Mouse (Mus musculus): Measurements from ENCODE around the gene Gm27027.

Gene Gm27027

DNA sequence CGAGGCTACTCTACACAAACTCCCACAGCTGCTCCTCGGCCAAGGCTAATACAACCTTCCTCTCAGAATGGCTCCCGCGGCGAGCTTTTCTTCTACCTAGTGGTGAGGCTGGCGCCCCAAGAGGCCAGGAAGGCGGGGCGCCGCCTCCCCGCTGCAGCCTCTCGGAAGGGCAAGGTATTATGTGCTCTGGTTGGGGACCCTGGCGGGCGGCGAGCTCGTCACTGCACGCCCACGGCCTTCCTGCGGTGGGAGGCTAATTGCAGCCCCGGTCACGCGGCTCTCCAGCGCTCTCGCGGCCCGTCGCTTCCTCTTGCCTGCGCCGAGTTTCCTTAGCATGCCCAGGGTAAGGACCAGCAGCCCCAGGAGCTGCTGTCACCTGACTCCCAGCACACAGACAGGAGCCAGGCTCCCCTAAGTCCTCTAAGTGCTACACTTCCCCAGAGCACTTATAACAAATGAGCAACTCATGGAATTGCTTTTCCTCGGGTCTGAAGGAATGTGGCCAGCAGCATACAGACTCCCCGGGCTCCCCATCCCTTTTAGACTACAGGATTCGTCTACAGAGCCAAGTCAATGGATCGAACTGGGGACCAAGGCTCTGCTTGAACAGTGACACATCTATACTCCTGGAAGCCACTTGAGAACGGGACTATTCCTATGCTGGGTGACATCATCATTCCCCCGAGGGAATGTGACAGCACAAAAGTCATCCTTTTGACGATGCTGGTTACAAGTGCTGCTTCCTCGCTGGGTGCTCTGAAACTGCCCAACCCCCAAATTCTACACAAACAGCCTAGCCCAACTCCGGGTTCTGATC is 19.5 kb downstream of the Gm27027 start:
- peak; percentile 62 for DNase-seq (ENCODE audit: low spot score)

DNA sequence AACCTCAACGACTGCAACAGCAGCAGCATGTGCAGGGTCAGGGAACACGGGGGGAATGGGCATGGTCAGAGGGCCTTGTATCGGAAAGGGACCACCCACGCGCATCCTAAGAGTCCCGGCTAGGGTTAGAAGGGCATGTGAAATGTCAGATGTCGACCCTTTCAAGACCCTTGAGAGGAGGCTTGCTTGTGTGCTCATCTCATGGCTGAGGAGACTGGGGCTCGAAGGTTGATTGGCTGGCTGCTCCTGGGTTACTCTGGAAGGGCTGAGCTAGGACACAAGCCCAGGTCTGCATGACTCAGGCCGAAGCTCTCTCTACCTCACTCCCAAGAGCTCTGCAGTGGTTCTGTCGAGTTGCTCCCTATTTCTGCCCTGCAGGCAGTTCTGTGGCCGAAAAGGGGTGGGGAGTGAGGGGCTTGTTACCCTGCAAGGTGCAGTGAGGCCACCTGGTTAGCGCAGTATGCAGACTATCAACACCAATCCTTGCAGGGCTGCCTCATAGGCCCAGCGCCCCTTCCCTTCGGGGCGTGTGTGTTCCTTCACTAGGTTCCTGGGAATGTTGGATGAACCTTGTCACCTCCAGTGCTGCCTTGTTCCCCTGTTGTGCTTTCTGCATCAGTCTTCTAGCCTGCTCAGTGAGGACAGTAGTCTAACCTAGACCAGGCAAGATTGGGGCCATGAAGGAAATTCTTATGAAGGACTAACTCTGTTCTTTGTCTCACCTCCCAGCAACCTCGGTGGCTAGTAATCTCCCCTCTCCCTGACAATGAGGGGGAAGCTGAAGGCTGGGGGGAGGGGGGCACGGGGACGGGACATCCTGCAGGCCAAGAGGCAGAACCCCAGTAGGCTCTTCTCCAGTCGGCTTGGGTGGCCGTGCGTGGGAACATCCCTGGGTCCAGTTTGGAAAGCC is 20.4 kb downstream of the Gm27027 start:
- no peak for DNase-seq (ENCODE audit: low spot score)

DNA sequence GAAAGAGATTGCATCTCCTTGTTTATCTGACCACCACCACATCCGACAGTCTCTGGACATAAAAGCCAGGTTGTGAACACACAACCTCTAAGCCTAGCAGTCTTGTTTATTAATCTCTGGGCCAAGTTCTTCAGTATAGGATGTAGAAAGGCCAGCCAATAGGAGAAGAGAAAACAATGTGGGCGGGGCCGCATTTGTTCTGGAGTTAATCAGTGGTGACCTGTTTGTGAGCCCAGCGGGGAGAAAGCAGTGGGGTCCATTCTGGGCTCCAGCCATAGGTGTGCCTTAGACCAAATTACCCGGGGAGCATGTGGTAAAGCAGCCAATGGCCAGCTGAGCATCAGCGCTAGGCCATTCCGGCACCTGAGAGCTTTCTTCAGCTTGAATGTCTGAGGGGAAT is 21.1 kb downstream of the Gm27027 start:
- DNase-seq (ENCODE audit: low spot score), result no peak

DNA sequence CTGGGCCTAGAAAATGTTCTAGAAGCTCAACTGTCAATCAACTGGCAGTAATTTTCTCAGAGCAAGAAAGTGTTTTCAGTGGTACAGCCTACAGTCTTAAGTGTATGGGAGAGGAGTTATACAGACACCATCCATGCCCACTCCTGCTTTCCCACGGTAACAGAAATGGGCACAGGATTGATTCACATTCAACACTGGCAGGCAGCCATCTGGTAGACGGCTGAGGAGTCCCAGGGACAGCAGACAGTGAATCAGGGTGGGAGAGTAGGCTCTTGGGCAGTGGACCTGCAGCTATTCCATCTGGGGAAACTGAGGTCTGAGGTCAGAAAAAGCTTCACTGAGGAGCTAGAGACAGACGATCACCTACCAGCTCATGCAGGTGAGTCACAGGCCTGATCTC is 24.5 kb downstream of the Gm27027 start:
- DNase-seq (ENCODE audit: low spot score), result no peak

DNA sequence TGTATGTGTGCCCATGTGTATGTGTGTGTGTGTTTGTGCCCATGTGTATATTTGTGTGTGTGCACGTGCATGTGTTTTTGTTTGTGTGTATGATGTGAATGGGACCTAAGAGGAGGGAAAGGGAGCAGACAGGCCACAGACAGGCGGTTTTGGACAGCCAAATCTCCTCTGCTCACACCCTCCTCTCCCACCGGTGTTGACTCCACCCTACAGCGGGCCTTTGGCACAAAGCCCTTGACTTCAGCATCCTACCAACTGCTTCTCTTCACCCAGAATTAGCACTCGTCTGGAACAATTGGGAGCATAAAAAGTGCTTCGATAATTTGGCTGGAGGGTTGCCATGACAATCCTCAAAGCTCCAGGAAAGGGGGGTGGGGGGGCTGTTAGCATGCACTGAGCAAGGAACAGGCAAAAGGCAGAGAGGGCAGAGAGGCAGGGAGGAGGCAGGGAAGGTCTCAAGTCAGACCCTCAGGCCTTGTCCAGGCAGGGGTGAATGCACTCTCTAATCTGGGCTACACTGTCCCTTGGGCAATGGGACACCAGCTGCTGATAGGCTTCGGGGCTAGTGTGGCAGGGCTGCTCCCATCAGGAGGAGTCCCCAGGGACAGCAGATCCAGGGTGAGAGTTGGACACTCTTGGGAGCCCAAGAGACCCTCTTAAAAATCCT is 31.5 kb downstream of the Gm27027 start:
- no peak for DNase-seq (ENCODE audit: low spot score)

DNA sequence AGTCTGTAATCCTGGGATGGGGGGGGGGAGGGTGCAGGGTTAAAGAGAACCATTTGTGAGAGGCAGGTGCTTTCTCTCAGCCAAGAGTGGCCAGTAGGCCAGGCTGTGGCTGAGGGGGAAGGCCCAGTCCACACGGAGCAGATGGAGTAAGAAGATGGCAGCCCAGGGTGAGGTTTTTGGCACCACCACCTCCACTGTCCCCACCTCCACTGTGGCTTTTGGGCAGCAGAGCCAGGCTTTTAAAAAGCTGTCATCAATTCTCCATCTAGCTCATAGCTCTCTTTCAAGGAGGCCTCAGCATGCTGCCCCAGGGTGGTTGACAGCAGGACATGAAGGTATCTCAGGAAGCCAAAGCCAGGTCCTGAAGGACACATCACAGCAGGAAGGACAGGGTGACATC is 32.4 kb downstream of the Gm27027 start:
- no peak for DNase-seq (ENCODE audit: low spot score)

DNA sequence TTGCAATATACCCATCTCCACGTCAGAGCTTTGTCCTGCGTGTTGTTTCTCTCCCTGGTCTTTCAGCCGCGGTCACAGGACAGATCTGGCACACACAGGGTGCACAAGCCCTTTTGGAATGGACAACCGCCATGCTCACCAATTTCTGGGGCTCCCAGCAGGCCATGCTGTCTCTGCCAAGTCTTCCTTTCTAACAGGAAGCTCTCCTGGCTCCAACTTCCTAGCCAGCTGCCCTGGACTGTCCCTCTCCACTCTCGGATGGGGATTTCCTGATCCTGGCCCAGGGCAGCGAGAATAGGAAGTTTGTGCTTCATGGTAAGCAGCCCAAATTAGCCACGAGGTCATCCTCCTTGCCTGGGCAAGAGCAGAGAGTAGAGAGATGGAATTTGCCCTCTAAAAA is 34.4 kb downstream of the Gm27027 start:
- DNase-seq (ENCODE audit: low spot score), result no peak

DNA sequence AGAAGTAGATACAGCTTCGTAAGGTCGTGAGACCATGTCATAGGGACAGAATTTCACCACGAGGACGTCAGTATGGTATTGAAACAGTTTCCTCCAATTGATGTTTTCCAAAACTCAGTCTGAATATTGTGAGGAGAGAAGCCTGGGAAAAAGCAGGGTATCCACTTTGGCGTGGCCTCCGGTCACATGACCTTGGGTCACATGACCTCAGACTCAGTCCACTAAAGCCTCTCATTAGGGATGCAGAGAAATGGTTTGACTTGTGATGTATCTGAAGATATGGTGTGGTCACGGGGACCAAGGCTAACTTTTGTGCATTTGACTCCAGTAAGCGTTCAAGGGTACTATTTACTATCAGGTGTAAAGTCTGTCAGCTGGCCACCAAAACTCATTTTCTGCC is 36.8 kb downstream of the Gm27027 start:
- no peak for DNase-seq (ENCODE audit: low spot score)

DNA sequence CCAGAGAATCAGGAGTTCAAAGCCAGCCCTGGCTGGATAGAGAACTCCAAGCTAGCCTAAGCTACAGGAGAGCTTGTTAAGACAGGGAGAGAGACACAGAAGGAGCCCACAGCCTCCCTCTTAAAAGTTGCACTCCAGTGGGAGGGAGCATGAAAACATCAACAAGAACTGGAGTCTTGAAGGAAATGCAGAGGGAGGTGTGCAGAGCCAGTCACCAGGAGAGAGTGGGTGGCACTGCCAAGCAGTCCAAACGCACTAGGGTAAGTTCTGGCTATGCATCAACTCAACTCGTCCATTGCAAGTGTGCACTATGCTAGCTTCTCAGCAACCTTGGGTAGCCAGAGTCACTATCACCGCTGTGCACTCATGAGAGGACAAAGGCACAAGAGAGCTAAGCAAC is 37.9 kb downstream of the Gm27027 start:
- no peak for DNase-seq (ENCODE audit: low spot score)

DNA sequence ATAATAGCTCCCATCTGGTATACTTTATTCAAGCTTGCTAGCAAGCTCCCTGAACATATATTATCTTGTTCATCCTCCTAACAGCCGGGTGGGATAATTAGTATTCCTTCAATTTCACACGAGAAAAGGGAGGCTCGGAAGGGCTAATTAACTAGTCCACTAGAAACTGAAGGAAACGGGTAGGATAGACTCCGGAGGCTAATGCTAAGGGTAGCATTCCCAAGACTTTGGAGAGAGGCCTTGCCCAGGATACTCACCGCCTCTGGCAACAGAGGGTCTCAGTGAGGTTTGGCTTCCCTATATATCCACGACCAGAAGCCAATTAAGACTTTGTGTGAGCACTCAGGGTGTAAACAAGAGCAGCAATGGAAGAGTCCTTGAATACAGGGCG is 38.4 kb downstream of the Gm27027 start:
- no peak for DNase-seq (ENCODE audit: low spot score)

DNA sequence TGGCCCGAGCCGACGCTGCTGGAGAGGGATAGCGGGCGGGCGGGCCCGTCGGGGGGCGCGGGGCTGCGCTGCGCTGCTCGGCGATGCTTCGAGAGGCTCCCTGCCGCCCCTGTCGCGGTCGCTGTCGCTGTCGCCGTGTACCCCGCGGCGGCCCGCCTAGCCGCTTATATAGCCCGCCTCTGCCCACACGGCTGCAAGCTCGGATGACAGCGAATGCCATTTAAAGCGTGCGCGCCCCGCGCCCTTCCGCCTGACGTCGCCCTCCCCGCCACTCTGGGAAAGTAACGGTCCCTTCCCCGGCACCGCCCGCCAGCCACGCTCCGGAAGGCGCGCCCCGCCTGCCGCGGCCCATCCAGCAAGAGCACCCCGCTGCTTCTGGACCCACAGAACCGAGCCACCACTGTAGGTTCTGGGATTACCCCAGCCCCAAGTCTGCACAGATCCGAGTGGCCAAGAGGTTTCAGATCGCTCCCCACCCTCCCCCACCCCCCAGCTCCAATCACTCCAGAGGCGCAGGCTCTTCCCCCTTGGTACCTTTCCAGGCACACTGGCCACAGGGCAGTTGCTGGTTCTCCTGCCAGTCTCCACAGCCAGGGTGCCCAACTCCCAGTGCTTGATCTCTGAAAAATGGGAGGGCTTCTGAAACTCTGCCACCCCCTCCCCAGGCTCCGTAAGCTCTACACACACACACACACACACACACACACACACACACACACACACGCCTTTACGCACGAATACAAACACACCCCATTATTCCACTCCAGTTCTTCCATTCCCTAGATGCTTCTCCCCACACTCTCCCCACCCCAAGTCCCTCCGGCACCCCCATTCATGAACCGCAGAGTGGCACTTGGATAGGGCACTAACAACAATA is 39.0 kb downstream of the Gm27027 start, which contains the start of gene Gm13889:
Gene Gm13889 (minus strand): TSS at position 294 of the 877 bp plus-strand sequence.
- peak; percentile 74 for DNase-seq (ENCODE audit: low spot score)

DNA sequence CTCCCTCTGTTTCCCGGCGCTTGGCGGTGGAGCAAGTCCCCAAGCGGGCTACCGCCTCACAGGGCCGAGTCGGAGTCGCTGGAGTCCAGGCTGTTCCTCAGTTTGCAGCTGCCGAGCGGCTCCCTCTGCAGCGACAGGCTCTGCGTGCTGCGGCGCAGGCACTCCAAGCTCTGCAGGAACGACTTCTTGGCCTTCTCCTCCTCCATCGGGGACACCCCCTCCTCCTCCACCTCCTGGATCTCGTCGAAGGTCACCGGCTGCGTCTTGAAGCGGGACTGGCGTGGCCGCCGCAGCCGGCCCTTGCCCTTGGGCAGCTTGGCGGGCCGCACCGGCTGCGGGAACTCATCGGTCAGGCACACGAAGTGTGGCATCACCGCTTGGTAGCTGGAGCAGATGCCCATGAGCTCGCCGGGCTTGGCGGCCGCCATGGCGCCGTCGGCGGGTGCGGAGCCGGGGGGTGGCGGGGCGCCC is 39.8 kb downstream of the Gm27027 start:
- peak; percentile 68 for DNase-seq (ENCODE audit: low spot score)

DNA sequence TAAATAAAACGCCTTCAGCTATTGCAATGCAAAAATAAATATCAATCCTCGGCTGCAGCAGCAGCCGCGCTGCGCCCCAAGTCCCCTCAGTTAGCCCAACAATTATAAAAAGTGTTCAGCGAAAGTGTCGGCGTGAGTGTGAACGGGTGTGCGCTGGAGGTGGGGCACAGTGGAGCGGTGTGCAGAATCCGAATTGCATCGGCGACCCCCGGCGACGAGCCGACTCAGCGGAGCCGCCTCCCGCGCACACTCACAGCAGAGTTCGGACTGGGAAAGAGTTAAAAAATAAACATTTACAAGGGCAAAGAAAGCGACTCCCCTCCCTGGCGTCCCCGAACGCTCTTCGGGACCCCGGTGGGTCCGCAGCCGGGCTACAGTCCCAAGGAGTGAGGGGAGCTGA is 40.3 kb downstream of the Gm27027 start:
- DNase-seq (ENCODE audit: low spot score), result no peak

DNA sequence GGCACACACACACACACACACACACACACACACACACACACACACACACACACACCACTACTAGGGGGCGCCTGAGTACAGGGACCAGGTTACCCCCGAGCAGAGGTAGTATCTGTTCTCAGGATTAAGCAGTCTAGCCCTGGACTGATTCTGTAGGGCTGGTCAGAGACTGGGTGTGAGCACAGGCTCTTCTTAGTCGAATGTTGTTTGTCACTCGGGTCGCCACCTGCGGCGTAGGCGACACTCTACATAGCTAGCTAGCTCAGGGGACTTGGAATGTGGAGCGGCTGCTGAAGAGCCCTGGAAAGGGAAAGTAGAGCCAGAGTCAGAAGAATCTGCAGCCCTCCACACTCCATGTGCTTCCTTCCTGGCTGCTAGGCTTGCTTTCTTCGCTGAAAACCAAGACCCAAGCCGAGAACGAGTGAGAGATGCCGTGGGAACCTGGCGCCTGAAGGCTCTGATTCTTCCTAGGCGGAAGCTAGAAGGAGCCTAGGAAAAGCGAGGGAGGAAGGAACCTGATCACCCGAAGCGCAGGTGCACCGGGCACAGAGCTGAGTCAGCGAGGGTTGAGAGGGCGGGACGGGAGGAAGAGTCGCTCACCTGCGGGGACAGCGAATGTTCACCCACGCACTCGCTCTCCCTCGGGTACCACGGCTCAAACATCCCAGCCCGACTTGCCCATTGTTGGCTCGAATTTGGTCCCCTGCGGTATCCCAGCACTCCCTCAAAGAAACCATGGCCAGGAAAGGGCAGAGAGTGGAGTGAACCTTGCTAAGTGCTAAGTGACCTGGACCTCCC is 41.2 kb downstream of the Gm27027 start:
- no peak for DNase-seq (ENCODE audit: low spot score)

DNA sequence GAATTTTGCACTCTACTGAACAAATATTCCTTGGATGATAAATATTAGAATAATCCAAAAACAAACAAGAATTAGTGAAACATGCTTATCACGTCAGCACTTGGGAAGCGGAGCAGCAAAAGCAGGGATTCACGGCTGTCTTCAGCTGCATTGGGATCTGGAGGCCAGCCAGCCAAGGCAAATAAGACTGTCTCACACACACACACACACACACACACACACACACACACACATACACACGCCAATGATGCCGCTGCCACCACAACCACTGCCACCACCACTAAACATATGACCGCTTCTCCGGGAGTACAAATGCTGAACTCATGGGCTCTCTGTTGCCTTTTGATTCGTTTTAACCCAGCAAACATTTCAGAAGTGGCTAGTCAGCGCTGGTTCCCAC is 42.4 kb downstream of the Gm27027 start:
- no peak for DNase-seq (ENCODE audit: low spot score)

DNA sequence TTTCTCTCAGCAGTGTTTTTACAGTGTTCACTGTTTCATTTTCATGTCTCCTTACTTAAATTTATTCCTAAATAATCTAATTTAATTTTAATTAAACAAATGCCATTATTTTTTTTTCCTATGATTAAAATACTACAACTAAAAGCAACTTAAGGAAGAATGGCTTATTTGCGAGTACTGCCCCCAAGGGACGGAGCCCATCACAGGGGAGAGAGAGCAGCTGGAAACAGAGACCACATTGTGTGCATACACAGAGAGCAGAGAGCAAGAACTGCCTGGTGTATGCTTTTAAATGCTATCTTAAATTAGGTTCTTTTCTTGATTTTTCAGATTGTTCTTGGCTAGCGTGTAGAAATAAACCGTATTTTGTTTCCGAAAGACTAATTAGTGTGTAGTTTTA is 49.2 kb downstream of the Gm27027 start:
- DNase-seq (ENCODE audit: low spot score), result no peak

DNA sequence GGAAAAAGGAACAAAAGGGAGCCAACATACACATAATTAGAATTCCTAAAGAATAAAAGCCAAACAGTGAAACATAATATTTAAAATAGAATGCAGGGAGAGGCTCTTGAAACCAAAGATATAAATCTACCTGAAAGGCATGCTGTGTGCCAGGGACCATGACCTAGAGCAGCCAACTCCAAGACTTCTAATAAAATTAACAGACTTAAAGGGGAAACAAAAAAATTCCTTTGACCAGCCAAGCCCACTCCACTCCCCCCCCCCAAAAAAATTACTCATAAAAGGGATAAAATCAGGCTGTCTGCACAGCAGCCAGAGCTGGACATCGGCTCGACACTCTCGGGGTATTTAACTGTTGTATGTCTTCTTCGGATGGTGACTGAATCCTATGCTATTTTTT is 51.3 kb downstream of the Gm27027 start:
- DNase-seq (ENCODE audit: low spot score), result no peak

DNA sequence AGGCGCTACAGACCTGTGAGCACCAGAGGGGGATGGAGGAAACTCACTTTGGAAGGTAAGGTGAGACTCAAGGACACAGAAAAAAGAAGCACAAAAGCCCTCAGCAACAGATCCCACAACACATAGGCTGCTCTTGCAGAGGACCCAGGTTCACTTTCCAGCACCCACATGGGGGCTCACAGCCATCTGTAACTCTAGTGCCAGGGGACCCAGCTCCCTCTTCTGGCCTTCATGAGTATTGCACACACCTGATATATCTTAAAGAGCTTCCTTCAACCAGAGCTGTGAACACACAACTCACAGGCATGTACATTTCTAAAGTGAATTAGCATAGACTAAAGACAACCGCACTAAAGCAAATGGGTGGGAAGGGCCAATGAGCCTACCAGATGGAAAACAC is 52.1 kb downstream of the Gm27027 start:
- no peak for DNase-seq (ENCODE audit: low spot score)

DNA sequence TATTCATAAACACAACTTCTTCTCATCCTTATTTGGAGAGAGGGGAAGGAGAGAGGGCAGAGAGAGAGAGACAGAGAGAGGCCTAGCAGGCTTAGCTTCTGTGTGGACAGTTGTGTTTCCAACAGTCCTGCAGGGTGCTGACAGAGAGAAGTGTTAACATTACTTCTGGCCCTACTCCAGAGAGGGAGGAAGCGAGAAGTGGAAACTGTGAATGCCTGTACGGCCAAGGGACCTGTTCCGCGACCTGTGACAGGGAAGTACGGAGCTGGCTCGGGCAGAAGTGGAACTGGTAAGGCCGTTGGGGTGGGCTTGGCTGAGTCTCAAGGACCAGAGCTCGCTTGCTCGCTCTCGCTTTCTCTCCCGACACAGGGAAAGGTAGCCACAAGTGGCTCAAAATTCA is 54.5 kb downstream of the Gm27027 start:
- DNase-seq (ENCODE audit: low spot score), result no peak

DNA sequence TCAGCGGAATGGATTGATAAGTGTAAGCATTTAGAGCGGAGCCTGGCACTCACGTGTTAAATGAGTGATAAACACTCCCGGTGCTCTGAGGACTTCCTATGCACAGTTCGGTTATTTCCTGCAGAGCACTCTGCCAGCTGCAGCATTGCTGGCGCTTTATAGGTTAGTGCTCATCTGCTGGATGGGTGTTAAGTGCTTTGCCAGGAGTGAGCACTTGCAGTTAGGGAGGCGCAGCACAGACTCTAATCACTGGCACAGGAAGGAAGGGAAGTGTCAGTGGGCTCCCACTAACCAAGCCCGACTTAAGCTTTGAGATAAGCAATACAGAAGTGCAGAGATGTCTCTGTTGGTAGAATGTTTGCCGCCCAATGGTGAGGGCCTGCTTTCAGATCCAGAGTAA is 57.6 kb downstream of the Gm27027 start:
- DNase-seq (ENCODE audit: low spot score), result no peak

DNA sequence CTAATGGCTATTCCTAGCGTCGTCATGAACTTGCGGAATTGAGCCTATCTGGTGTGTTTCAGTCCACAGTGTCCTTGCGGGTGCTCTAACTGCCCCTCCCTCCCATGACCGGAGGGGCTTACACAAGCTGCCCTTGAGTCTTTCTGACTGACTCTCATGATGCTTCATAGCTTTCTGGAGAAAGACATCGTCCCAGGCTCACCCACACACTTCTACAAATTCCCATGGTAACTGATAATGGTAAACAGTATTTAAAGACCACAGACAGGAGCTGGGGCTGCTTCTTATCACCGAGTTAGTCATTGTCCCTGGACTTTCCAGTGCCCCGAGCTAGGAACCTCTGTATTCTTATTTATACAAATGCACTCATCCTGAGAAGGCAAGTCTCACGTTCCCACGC is 67.3 kb downstream of the Gm27027 start:
- DNase-seq (ENCODE audit: low spot score), result no peak

Data from ovary, postnatal 36 days (tissue).